Mouse (Mus musculus) macrophage (primary cell): ENCODE data around the gene Ufm1. TPM values are rescaled to one million over a fixed set of nuclear protein-coding genes. Genes with fewer than 3 reads are reported as not detected.

Source experiments
- H3K27ac ChIP-seq: fragments of 350-480 bp; formaldehyde crosslinking; 2 replicates; pipeline ENCODE4 v1.9.0; 2021
- H3K36me3 ChIP-seq: fragments of 350-480 bp; formaldehyde crosslinking; 2 replicates; pipeline ENCODE4 v1.9.0; 2021; ENCODE audit errors: inconsistent target
- H3K4me3 ChIP-seq: fragments of 350-480 bp; formaldehyde crosslinking; 2 replicates; pipeline ENCODE4 v1.9.0; 2021; ENCODE audit errors: inconsistent target
- H3K79me2 ChIP-seq: fragments of 350-480 bp; formaldehyde crosslinking; 2 replicates; pipeline ENCODE4 v1.9.0; 2021; ENCODE audit errors: inconsistent target
- WGBS: methylation state at CpG from one replicate; pipeline ENCODE4 v1.1.7; 2026; ENCODE audit warnings: inconsistent platforms; ENCODE audit not compliant: missing documents; 5-methylcytosine and 5-hydroxymethylcytosine counted together
- polyA plus RNA-seq: library from polyadenylated mRNA; stranded (reverse); fragments of 250-400 nt; gene quantifications from 3 replicates; pipeline ENCODE4 v1.2.4, GENCODE M21; 2018; ENCODE audit warnings: inconsistent platforms
- total RNA-seq, 78 experiments: library from RNA; depleted of rRNA; stranded (reverse); fragments of 250-400 nt; gene quantifications; 1 replicate in 9 of 78; 2 replicates in 24 of 78; 3 replicates in 43 of 78; 4 replicates in 2 of 78; pipeline ENCODE4 v1.2.4; 2018; ENCODE audit warnings: inconsistent platforms in 56 of 78

The Ufm1 gene
- 10 to 100 TPM; 25.8 to 80.4 (median 49.8) TPM for total RNA-seq (2018; cell fraction: chromatin; rRNA removed)
- total RNA-seq (2018; cell fraction: cytosol; rRNA removed): 10 to 100 TPM; 57.2 to 99.4 (median 70.3) TPM
- 10 to 100 TPM; 21.0 to 72.0 (median 41.3) TPM for total RNA-seq (2018; cell fraction: nucleus; rRNA removed)
- 60.8 to 90.1 TPM (median 65.2 TPM) in 3 replicates for polyA plus RNA-seq

- Histone ChIP-seq H3K4me3 (peak within 1 kb of the TSS; percentile 96), H3K36me3 (peaks cover 28% of the 10 kb centered on the region), H3K27ac (peak within 1 kb of the TSS; percentile 68), H3K79me2 (peaks cover 26% of the 10 kb centered on the region)
- under 1% methylated on average over 54 of the region's 58 CpGs for WGBS
Measured at GRCm38 (mm10) chr3:53863383-53864220, at the start of gene Ufm1. Gene Ufm1 (minus strand): TSS chr3:53863830.

- Histone ChIP-seq H3K4me3 (no peak overlapping the region), H3K27ac (no peak overlapping the region), H3K79me2 (no peaks in the 10 kb centered on the region), H3K36me3 (no peaks in the 10 kb centered on the region)
- 88% methylated on average over 12 of the region's 12 CpGs for WGBS
Measured at GRCm38 (mm10) chr3:53890619-53891540, 27.2 kb upstream of the Ufm1 start.

- no peak overlapping the region for H3K4me3 ChIP-seq
- no peaks in the 10 kb centered on the region for H3K79me2 ChIP-seq
- WGBS: 100% methylated on average over 1 of the region's 1 CpGs
- H3K36me3 ChIP-seq: no peaks in the 10 kb centered on the region
- no peak overlapping the region for H3K27ac ChIP-seq
Measured at GRCm38 (mm10) chr3:53871596-53871995, 8.0 kb upstream of the Ufm1 start.

GRCm38 (mm10) chr3:53870482-53870881, 6.9 kb upstream of the Ufm1 start:
- WGBS: 34% methylated on average over 6 of the region's 6 CpGs
- H3K79me2 ChIP-seq: no peaks in the 10 kb centered on the region

GRCm38 (mm10) chr3:53869263-53869662, 5.6 kb upstream of the Ufm1 start:
- Histone ChIP-seq H3K4me3 (no peak overlapping the region), H3K79me2 (no peaks in the 10 kb centered on the region), H3K36me3 (no peaks in the 10 kb centered on the region), H3K27ac (no peak overlapping the region)
- WGBS: 71% methylated on average over 1 of the region's 1 CpGs

More at GRCm38 (mm10) chr3:53870482-53870881, 6.9 kb upstream of the Ufm1 start:
- Histone ChIP-seq H3K27ac (no peak overlapping the region), H3K36me3 (no peaks in the 10 kb centered on the region), H3K4me3 (no peak overlapping the region)

GRCm38 (mm10) chr3:53868212-53868611, 4.6 kb upstream of the Ufm1 start:
- H3K79me2 ChIP-seq: peaks cover 4% of the 10 kb centered on the region
- no peak overlapping the region for H3K4me3 ChIP-seq
- H3K27ac ChIP-seq: no peak overlapping the region
- WGBS: 100% methylated on average over 2 of the region's 4 CpGs
- H3K36me3 ChIP-seq: no peaks in the 10 kb centered on the region

- Histone ChIP-seq H3K4me3 (no peak overlapping the region), H3K79me2 (no peaks in the 10 kb centered on the region), H3K36me3 (peaks cover 26% of the 10 kb centered on the region), H3K27ac (no peak overlapping the region)
- 87% methylated on average over 3 of the region's 3 CpGs for WGBS
Measured at GRCm38 (mm10) chr3:53854831-53855230, 8.8 kb downstream of the Ufm1 start.

GRCm38 (mm10) chr3:53854261-53854660, 9.4 kb downstream of the Ufm1 start:
- 98% methylated on average over 4 of the region's 4 CpGs for WGBS
- Histone ChIP-seq H3K79me2 (no peaks in the 10 kb centered on the region), H3K4me3 (no peak overlapping the region), H3K27ac (no peak overlapping the region), H3K36me3 (peaks cover 20% of the 10 kb centered on the region)

- no peak overlapping the region for H3K4me3 ChIP-seq
- 81% methylated on average over 11 of the region's 11 CpGs for WGBS
- H3K79me2 ChIP-seq: no peaks in the 10 kb centered on the region
- no peak overlapping the region for H3K27ac ChIP-seq
- no peaks in the 10 kb centered on the region for H3K36me3 ChIP-seq
Measured at GRCm38 (mm10) chr3:53848262-53848661, 15.4 kb downstream of the Ufm1 start.

- 90% methylated on average over 4 of the region's 4 CpGs for WGBS
- Histone ChIP-seq H3K79me2 (no peaks in the 10 kb centered on the region), H3K27ac (no peak overlapping the region)
Measured at GRCm38 (mm10) chr3:53847726-53848125, 15.9 kb downstream of the Ufm1 start.

GRCm38 (mm10) chr3:53846206-53846928, 17.3 kb downstream of the Ufm1 start:
- H3K79me2 ChIP-seq: no peaks in the 10 kb centered on the region
- H3K4me3 ChIP-seq: no peak overlapping the region
- H3K27ac ChIP-seq: no peak overlapping the region
- WGBS: 81% methylated on average over 7 of the region's 7 CpGs
- no peaks in the 10 kb centered on the region for H3K36me3 ChIP-seq

More at GRCm38 (mm10) chr3:53847726-53848125, 15.9 kb downstream of the Ufm1 start:
- H3K4me3 ChIP-seq: no peak overlapping the region
- no peaks in the 10 kb centered on the region for H3K36me3 ChIP-seq

- Histone ChIP-seq H3K4me3 (no peak within 1 kb of the TSS), H3K36me3 (no peaks in the 10 kb centered on the region), H3K79me2 (no peaks in the 10 kb centered on the region), H3K27ac (no peak within 1 kb of the TSS)
- 83% methylated on average over 2 of the region's 2 CpGs for WGBS
Measured at GRCm38 (mm10) chr3:53844786-53845185, 18.8 kb downstream of the Ufm1 start, which contains the start of gene Gm10985. Gene Gm10985 (plus strand): TSS chr3:53845086.

- Histone ChIP-seq H3K36me3 (no peaks in the 10 kb centered on the region), H3K4me3 (no peak overlapping the region), H3K27ac (no peak overlapping the region), H3K79me2 (no peaks in the 10 kb centered on the region)
- WGBS: 80% methylated on average over 2 of the region's 2 CpGs
Measured at GRCm38 (mm10) chr3:53834238-53834637, 29.4 kb downstream of the Ufm1 start.

- Histone ChIP-seq H3K4me3 (no peak overlapping the region), H3K36me3 (no peaks in the 10 kb centered on the region), H3K27ac (no peak overlapping the region), H3K79me2 (no peaks in the 10 kb centered on the region)
- 75% methylated on average over 6 of the region's 7 CpGs for WGBS
Measured at GRCm38 (mm10) chr3:53813421-53813977, 50.1 kb downstream of the Ufm1 start.
